Mouse (Mus musculus): ENCODE results near the gene Fadd.
A peak's percentile ranks its signal among the peaks of the same experiment; 100 is the strongest.

Fadd gene

GRCm38 (mm10) chr7:144582284-144582980 is at the start of gene Fadd:
Fadd (minus strand) TSS chr7:144582463.
- DNase-seq (ENCODE audit: low spot score in 2 of 2), result peak; percentile 92 to 96

DNA sequence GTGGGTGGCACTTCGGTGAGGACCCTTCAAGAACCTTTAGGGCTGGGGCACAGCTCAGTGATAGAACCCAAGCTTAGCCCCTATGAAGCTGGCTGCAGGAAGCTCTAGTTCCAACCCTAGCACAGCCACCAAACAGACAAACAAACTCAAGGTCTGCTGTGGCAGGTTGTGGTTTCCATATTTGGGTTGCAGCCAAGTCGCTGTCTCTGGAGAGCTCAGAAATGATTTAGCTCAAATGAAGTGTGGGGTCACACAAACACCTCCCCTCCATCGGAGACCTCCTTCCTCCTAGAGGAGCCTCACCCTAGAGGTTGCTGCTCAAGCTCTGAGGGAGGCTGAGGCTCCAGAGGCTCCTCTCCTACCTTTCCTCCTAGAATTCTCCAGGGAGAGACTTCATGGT is 48.4 kb upstream of the Fadd start:
- no peak for DNase-seq (ENCODE audit: low spot score in 2 of 2)

GRCm38 (mm10) chr7:144628334-144628915 is 46.2 kb upstream of the Fadd start:
- DNase-seq (ENCODE audit: low spot score in 2 of 2), result no peak

GRCm38 (mm10) chr7:144627606-144628333 is 45.5 kb upstream of the Fadd start:
- no peak for DNase-seq (ENCODE audit: low spot score in 2 of 2)

DNA sequence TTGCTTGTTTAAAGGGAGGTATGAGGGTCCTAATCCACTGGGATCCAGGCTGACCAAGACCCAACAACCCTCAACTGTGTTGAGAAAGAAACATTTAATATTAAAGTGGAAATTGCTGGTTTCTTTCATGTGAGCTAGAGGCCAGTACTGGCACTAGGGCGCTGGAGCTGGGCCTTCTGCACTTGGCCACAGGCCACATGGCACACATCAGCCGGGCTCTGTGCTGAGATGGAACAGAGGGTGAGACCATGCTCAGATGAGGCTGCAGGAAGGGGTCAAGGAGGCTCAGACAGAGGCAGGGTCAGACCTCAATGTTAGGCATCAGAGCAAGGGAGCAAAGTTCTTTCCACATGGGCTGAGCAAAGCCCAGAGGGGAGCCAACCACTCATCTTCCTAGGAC is 43.8 kb upstream of the Fadd start:
- DNase-seq (ENCODE audit: low spot score in 2 of 2), result no peak

- peak; percentile 31 to 36 for DNase-seq (ENCODE audit: low spot score in 2 of 2)
These were observed 38.7 kb upstream of the Fadd start for GRCm38 (mm10) chr7:144620721-144621681.

DNA sequence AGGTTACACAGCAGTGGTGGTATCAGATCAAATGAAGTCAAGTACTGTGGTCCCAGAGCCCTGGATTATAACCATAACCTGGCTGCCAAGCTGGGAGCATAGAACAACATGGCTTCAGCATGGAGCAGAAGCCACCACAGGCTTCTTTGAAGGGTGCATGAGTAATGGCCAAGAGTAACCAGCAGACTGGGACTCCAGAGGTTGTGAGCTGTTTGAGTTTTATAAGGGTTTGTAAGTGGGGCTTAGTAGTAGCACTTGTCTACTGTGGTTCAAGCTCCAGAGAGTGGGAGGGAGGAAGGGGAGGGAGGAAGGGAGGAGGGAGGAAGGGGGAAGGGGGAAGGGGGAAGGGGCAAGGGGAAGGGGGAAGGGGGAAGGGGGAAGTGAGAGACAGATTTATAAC is 38.1 kb upstream of the Fadd start:
- DNase-seq (ENCODE audit: low spot score in 2 of 2), result no peak

DNA sequence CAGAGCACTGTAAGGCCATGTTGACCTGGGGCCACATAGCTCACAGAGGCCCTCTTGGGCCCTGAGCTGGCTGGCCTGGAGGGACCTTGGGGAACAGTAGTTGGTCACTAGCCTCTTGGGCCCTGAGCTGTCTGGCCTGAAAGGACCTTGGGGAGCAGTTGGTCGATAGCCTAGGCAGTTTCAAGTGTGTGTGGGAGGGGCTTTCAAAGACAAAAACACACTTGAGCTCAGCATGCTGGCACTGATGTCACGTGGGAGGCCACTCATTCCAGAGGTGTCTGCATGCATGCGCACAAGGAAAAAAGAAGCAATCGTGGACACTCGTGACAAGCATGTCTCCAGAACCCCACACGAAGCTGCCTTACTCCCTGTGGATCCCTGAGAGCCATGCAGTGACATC is 33.1 kb upstream of the Fadd start:
- DNase-seq (ENCODE audit: low spot score in 2 of 2), result no peak

DNA sequence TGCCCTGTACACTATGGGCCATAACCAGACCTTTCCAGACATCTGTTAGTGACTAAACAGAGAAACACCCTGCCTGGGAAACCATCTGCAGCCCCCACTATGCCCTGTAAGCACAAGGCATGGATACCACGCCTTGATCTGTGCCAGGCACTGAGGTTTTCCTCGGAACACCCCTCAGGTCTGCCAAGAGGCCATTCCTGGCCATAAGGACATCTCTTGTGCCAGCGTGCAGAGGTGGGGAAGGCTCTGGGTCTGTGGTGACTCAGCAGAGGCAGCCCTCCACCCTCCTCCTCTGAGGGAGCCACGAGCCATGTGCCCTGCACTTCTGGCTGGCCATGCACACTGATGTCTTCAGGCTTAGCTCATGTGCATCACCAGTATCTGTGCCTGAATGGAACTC is 30.6 kb upstream of the Fadd start:
- no peak for DNase-seq (ENCODE audit: low spot score in 2 of 2)

DNA sequence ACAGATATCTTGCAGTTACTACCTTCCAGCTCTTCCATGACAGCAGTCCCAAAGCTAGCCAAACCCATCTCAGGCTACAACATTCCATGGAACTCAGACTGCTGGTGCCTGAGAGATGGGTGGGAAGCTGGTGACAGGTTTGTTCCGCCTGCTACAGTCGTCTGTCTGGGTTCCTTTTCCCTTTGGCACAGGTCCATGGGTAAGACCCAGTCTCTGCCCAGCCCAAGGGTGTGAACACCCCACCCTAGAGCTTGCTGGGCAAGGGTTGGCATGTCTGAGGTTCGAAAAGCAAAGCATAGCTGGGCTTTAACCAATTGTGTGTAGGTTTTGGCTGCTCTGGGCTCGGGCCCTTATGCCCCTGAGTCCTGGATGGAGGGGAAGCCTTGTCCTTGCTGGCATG is 30.1 kb upstream of the Fadd start:
- DNase-seq (ENCODE audit: low spot score in 2 of 2), result no peak

DNA sequence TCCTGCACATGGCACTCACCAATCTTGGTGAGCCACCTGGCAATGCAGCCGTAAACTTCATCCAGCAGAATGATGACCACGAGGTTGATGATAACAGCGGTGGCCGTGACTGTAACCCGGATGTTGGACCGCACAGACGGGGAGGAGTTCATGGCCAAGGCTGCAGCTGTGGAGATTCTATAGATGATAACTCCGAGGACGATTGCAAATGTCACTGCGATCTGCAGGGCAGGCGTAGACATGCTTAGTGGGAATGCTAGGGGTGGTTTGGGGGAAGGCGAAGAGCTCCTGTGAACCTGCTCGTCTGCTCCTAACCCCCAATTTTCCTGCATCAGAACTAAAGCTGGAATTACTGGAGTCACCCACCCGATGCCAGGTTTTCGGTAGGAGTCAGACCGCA is 29.3 kb upstream of the Fadd start:
- no peak for DNase-seq (ENCODE audit: low spot score in 2 of 2)

- DNase-seq (ENCODE audit: low spot score in 2 of 2), result no peak
These were observed 27.3 kb upstream of the Fadd start for GRCm38 (mm10) chr7:144609568-144609967.

GRCm38 (mm10) chr7:144607862-144608261 is 25.6 kb upstream of the Fadd start:
- no peak for DNase-seq (ENCODE audit: low spot score in 2 of 2)

GRCm38 (mm10) chr7:144604735-144605134 is 22.5 kb upstream of the Fadd start:
- DNase-seq (ENCODE audit: low spot score in 2 of 2), result no peak

- no peak for DNase-seq (ENCODE audit: low spot score in 2 of 2)
These were observed 22.0 kb upstream of the Fadd start for GRCm38 (mm10) chr7:144604291-144604690.

DNA sequence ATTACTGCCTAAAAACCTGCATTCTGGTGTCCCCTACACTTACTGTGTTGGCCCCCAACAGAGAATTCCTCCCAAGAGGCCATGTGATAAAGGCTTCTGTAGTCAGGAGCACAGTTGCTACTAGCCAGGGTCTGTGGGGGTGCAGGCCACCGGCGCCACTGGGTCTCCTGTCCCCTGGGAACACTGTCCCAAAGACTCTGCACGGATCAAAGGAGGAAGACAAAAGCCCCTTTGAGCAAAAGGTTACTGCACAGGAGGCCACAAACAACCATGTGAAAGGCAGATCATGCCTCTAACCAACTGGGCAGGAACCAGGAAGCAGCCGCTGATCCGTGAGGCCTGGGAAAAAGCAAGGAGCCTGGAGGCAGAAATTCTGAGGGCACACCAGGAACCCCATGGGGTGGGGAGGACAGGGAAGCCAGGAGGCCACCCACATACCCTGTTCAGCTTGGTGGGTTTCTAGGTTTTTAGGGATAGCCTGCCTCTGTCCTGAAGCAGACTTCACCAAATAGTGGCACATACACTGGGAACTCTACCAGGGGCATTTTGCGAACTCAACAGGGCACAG is 18.2 kb upstream of the Fadd start:
- DNase-seq (ENCODE audit: low spot score in 2 of 2), result no peak

DNA sequence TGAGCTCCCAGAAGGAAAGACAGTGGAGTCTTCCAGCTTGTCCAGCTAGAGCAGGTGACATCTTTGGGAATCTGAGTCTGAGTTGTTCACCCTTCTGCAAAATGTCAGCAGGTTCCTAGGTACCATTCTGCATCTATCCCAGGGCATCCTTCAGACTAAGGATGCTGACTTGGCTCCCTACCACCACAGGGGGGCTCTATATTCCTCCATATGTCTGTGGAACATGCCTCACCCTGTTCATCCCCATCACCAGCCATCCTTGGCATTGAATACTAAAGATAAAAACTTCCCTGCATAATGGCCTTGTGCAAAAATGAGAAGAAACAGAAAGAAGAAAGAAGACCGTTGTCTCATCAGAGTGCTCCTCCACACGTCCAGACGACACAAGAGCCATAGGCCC is 7.2 kb upstream of the Fadd start:
- DNase-seq (ENCODE audit: low spot score in 2 of 2), result no peak

GRCm38 (mm10) chr7:144587291-144587690 is 5.0 kb upstream of the Fadd start:
- DNase-seq (ENCODE audit: low spot score in 2 of 2), result peak; percentile 50 to 78

- DNase-seq (ENCODE audit: low spot score in 2 of 2), result peak; percentile 60 to 76
These were observed 3.4 kb upstream of the Fadd start for GRCm38 (mm10) chr7:144585648-144586047.

GRCm38 (mm10) chr7:144583619-144584018 is 1.4 kb upstream of the Fadd start:
- DNase-seq (ENCODE audit: low spot score in 2 of 2), result peak; percentile 36 to 45

GRCm38 (mm10) chr7:144581559-144582283 is 542 bp downstream of the Fadd start:
- peak; percentile 44 to 52 for DNase-seq (ENCODE audit: low spot score in 2 of 2)
